Mouse (Mus musculus): Measurements from ENCODE around the gene Rxfp3. TPM values are rescaled to one million over a fixed set of nuclear protein-coding genes. Genes with fewer than 3 reads are reported as not detected.

Gene Rxfp3
- total RNA-seq, 1 experiment, result 0.13 TPM

DNA sequence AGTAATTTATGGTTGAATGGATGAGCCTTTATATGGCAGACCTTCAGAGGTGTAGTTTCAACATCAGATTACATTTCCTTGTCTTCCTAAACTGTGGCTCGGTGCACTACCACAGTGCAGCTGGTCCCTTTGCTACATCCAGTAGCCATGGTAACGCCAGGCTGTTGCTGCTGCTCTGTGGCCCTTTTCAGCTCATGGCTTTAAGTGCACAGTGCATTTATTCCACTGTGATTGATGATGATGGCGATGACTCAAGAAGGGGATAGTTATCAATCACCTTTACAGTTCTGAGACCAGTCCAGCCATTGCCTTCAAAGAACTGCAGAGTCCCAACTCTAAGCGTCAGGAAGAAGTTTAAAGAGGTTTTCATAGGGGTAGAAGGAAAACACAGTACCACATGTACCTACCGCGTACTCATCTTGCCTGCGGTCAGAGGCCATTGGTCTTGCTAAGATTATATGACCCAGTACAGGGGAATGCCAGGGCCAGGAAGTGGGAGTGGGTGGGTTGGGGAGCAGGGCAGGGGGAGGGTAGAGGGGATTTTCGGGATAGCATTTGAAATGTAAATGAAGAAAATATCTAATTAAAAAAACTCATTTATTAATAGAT lies 45.3 kb upstream of the Rxfp3 start:
- Histone ChIP-seq H3K4me3 (ENCODE audit: insufficient read depth in 1 of 2, low read depth in 1 of 2, low read length in 2 of 2, poor library complexity in 1 of 2, severe bottlenecking in 1 of 2) (no peak overlapping the region), H3K9ac (ENCODE audit: insufficient read depth, low read depth, low read length, poor library complexity, severe bottlenecking) (no peak overlapping the region), H3K36me3 (ENCODE audit: control insufficient read depth, insufficient read depth, low read length, poor library complexity, severe bottlenecking) (no peaks in the 10 kb centered on the region), H3K9me3 (ENCODE audit: control insufficient read depth, insufficient read depth, low read depth, low read length) (0 out of 2 replicates have a peak, but pooled peaks cover 2% of the 10 kb centered on the region), H3K27ac (ENCODE audit: insufficient read depth, low read depth, low read length, poor library complexity, severe bottlenecking) (no peak overlapping the region), H3K4me1 (ENCODE audit: control insufficient read depth in 2 of 2, insufficient read depth in 2 of 2, low read length in 2 of 2, poor library complexity in 1 of 2) (no peaks in the 10 kb centered on the region)
- DNase-seq (ENCODE audit: low read depth, low spot score), result no peak
- in situ Hi-C loops (cut with MboI; ENCODE audit: low sequenced_read_pairs in 2 of 2, unreplicated experiment in 2 of 2), result no loop called here
- TF ChIP-seq ZNF384 (IDR thresholded peaks at IDR 0.05; ENCODE audit: low read depth, low read length) (no peak), MAFK (IDR thresholded peaks at IDR 0.05; ENCODE audit: insufficient read depth, low read depth, low read length) (no peak), ZC3H11A (IDR thresholded peaks at IDR 0.05; ENCODE audit: borderline replicate concordance, low read depth, low read length) (no peak), HCFC1 (IDR thresholded peaks at IDR 0.05; ENCODE audit: borderline replicate concordance, insufficient read depth, low read length) (no peak), CHD2 (IDR thresholded peaks at IDR 0.05; ENCODE audit: low read depth, low read length) (no peak)

DNA sequence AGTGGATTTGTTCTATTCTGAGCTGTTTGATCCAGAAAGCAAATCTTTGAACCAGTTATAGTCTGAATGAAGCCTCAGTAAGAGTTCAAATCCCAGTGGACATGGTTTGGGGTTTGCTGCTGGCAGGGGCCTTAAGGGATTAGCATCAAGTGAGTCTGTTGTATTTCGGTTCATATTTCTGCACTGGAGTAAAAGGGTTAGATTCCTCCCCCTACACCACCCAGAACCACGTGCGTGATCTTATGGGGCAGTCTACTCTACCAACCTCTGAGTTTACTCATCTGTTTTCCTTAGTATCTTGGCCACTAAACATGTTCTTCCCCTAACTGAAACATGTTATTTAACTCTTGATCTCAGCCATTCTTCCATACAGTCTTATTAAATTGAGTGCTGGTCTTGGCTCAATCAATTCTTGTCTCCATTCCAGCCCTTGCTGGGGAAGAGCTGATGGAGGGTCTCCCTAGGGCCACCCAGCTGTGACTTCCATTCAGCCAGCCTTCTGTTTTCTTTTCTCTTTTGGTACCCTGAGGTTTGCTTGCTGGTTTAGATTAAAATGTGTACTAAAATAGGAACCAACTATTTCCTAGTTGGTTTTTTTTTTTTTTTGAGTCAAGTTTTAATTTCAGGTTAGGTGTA lies 38.1 kb upstream of the Rxfp3 start:
- Histone ChIP-seq H3K9me3 (ENCODE audit: control insufficient read depth, insufficient read depth, low read depth, low read length) (no peaks in the 10 kb centered on the region), H3K9ac (ENCODE audit: insufficient read depth, low read depth, low read length, poor library complexity, severe bottlenecking) (no peak overlapping the region), H3K36me3 (ENCODE audit: control insufficient read depth, insufficient read depth, low read length, poor library complexity, severe bottlenecking) (no peaks in the 10 kb centered on the region), H3K4me1 (ENCODE audit: control insufficient read depth in 2 of 2, insufficient read depth in 2 of 2, low read length in 2 of 2, poor library complexity in 1 of 2) (no peaks in the 10 kb centered on the region), H3K4me3 (ENCODE audit: insufficient read depth in 1 of 2, low read depth in 1 of 2, low read length in 2 of 2, poor library complexity in 1 of 2, severe bottlenecking in 1 of 2) (no peak overlapping the region), H3K27ac (ENCODE audit: insufficient read depth, low read depth, low read length, poor library complexity, severe bottlenecking) (no peak overlapping the region)
- in situ Hi-C loops (cut with MboI; ENCODE audit: low sequenced_read_pairs in 2 of 2, unreplicated experiment in 2 of 2), result no loop called here
- TF ChIP-seq HCFC1 (IDR thresholded peaks at IDR 0.05; ENCODE audit: borderline replicate concordance, insufficient read depth, low read length), result no peak
- TF ChIP-seq MAFK (IDR thresholded peaks at IDR 0.05; ENCODE audit: insufficient read depth, low read depth, low read length), result no peak
- TF ChIP-seq ZC3H11A (IDR thresholded peaks at IDR 0.05; ENCODE audit: borderline replicate concordance, low read depth, low read length), result no peak
- TF ChIP-seq CHD2 (IDR thresholded peaks at IDR 0.05; ENCODE audit: low read depth, low read length), result no peak
- TF ChIP-seq ZNF384 (IDR thresholded peaks at IDR 0.05; ENCODE audit: low read depth, low read length), result no peak
- DNase-seq (ENCODE audit: low read depth, low spot score), result no peak

DNA sequence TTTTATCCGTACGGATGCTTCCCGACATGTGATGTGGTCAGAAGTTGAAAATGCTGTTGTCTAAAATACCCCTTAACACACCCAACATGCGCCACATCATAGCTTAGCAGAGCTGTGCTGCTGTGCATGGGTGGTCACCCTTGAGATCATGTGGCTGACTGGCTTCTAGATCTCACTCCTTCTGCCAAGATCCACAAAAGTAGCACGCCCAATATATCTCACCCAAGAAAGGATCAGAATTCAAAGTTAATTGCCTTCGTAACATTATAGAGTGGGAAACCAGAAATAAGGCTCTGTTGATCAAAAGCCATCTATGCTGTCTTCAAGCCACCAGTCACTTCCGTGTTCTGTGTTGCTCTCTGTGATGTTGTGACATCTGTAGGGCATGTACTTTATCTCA lies 30.1 kb upstream of the Rxfp3 start:
- Histone ChIP-seq H3K9me3 (ENCODE audit: control insufficient read depth, insufficient read depth, low read depth, low read length) (no peaks in the 10 kb centered on the region), H3K9ac (ENCODE audit: insufficient read depth, low read depth, low read length, poor library complexity, severe bottlenecking) (no peak overlapping the region), H3K4me3 (ENCODE audit: insufficient read depth in 1 of 2, low read depth in 1 of 2, low read length in 2 of 2, poor library complexity in 1 of 2, severe bottlenecking in 1 of 2) (no peak overlapping the region), H3K4me1 (ENCODE audit: control insufficient read depth in 2 of 2, insufficient read depth in 2 of 2, low read length in 2 of 2, poor library complexity in 1 of 2) (peaks cover 0 to 5% of the 10 kb centered on the region in 2 experiments; a peak in 1 of 4 replicates), H3K36me3 (ENCODE audit: control insufficient read depth, insufficient read depth, low read length, poor library complexity, severe bottlenecking) (no peaks in the 10 kb centered on the region), H3K27ac (ENCODE audit: insufficient read depth, low read depth, low read length, poor library complexity, severe bottlenecking) (no peak overlapping the region)
- no peak for DNase-seq (ENCODE audit: low read depth, low spot score)
- TF ChIP-seq HCFC1 (IDR thresholded peaks at IDR 0.05; ENCODE audit: borderline replicate concordance, insufficient read depth, low read length) (no peak), ZC3H11A (IDR thresholded peaks at IDR 0.05; ENCODE audit: borderline replicate concordance, low read depth, low read length) (no peak), ZNF384 (IDR thresholded peaks at IDR 0.05; ENCODE audit: low read depth, low read length) (no peak), CHD2 (IDR thresholded peaks at IDR 0.05; ENCODE audit: low read depth, low read length) (no peak), MAFK (IDR thresholded peaks at IDR 0.05; ENCODE audit: insufficient read depth, low read depth, low read length) (no peak)
- in situ Hi-C loops (cut with MboI; ENCODE audit: low sequenced_read_pairs in 2 of 2, unreplicated experiment in 2 of 2), result no loop called here

DNA sequence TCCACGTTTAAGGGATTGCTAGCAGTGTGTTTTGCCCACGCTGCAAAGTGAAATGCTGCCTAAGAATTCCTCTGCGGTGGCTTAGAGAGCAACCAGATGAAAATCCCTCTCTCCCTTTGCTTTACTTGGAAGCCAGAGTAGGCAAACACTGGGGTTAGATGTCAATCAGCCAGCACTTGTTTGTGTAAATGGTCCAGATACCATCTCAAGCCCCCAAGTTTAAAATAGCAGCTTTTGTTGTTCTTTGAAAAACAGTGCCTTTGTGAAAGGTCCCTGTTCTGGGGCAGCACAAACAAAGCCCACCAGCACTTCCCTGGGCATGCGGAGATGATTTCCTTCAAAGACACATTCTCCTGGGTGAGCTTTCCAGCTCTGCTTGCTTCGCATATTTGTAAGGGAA lies 28.5 kb upstream of the Rxfp3 start:
- DNase-seq (ENCODE audit: low read depth, low spot score), result no peak

More for the DNA sequence above, 28.5 kb upstream of the Rxfp3 start:
- Histone ChIP-seq H3K4me1 (ENCODE audit: control insufficient read depth in 2 of 2, insufficient read depth in 2 of 2, low read length in 2 of 2, poor library complexity in 1 of 2) (peaks cover 0 to 5% of the 10 kb centered on the region in 2 experiments; a peak in 1 of 4 replicates), H3K4me3 (ENCODE audit: insufficient read depth in 1 of 2, low read depth in 1 of 2, low read length in 2 of 2, poor library complexity in 1 of 2, severe bottlenecking in 1 of 2) (no peak overlapping the region), H3K27ac (ENCODE audit: insufficient read depth, low read depth, low read length, poor library complexity, severe bottlenecking) (no peak overlapping the region), H3K36me3 (ENCODE audit: control insufficient read depth, insufficient read depth, low read length, poor library complexity, severe bottlenecking) (no peaks in the 10 kb centered on the region), H3K9ac (ENCODE audit: insufficient read depth, low read depth, low read length, poor library complexity, severe bottlenecking) (no peak overlapping the region), H3K9me3 (ENCODE audit: control insufficient read depth, insufficient read depth, low read depth, low read length) (no peaks in the 10 kb centered on the region)
- in situ Hi-C loops (cut with MboI; ENCODE audit: low sequenced_read_pairs in 2 of 2, unreplicated experiment in 2 of 2), result no loop called here
- no peak for TF ChIP-seq ZC3H11A (IDR thresholded peaks at IDR 0.05; ENCODE audit: borderline replicate concordance, low read depth, low read length)
- TF ChIP-seq MAFK (IDR thresholded peaks at IDR 0.05; ENCODE audit: insufficient read depth, low read depth, low read length), result no peak
- no peak for TF ChIP-seq ZNF384 (IDR thresholded peaks at IDR 0.05; ENCODE audit: low read depth, low read length)
- TF ChIP-seq HCFC1 (IDR thresholded peaks at IDR 0.05; ENCODE audit: borderline replicate concordance, insufficient read depth, low read length), result no peak
- no peak for TF ChIP-seq CHD2 (IDR thresholded peaks at IDR 0.05; ENCODE audit: low read depth, low read length)
